Mouse (Mus musculus) NIH3T3 (cell line): ENCODE results near the gene Zfp148.
A peak's percentile ranks its signal among the peaks of the same experiment; 100 is the strongest.
"Not testable (repeated sequence)": the region's sequence is repeated elsewhere in the genome, so short reads cannot be mapped to it uniquely, and the experiment has no call there.

ENCODE experiments used
- DNase-seq: peaks from one replicate; pipeline ENCODE4 v3.0.0-alpha.2; 2012; ENCODE audit warnings: low read depth

The Zfp148 gene

DNA sequence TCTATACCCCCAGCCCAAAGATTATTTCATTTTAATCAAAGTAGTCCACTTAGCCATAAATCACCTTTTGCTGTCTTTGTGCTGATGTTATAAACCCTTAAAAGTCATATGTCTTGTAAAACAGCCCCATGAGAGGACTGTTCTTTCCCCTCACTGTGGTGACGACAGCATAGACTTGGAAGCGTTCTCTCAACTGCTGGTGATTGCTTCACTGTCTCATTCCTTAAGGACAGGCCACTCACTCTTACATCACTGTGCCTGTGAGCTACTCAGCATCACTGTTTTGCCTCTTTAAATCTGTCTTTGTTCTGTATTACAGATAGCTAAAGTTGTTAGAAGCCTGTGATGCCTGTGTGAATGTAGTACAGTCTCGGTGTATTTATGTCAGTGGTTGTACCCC lies 80.8 kb downstream of the Zfp148 start:
- peak; percentile 59 for DNase-seq

DNA sequence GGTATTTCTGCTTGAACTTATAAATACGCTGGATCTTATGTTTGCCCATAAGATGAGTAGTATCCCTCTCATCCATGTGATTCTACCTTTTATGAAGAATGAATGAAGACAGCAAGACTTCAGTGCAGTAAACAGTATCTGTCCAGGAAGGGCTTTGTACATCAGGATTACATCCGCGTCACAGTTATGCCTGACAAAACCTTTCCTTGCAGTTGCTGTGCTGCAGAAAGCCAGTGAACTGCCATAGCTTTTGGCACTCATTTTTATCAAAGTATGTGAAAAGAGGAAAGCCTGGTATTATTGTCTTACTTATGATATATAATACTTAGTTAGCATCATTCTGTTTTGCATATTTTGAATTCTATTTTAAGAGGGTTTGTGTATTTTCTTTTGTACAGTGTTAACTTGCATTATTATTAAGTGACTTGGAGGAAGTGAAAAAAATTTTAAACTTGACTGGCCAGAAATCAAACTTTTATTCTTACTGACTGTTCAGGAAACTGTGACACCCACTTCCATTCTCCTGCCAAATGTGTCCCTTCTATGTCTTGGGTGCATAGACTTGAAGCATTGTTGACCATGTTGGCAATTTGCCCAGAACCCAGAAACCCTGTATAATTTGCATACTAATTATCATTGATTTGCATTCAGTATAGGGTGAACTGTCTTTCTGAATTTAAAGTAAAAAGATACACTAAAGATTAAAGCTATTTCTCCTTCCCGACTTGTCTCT lies 84.0 kb downstream of the Zfp148 start:
- no peak for DNase-seq

DNA sequence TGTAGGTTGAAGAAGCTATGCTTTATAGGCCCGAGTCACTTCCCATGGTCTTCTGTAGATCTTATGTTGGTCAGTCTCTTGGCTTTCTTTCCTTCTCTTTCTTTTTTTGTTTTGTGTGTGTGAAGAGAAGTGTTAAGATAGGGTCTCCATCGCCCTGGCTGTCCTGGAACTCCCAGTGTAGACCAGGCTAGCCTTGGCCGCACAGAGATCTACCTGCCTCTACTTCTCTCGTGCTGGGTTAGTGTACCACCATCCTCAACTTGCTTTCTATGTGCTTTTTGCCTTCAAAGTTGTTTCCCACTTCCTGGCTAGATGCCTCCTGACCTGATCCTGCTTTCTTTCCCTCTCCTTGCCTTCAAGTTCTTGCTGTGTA lies 84.6 kb downstream of the Zfp148 start:
- no peak for DNase-seq

DNA sequence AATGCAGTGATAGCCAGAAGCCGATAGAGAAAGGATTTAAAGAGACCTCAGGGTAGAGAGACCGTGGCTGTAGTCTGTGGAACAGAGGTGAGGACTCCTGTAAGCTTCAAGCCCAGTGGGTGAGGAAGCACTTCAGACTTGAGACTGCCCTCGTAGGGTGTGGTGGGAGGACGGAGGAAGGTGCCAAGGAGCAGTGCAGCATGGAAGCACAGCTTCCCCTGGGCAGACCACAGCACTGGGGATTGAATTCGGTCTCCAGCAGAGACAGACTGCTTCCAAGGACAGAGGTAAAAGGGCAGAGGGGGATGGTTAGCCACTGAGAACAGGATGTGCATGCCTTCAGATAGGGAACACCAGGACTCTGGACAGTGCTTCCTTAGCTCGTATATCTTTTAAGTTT lies 86.8 kb downstream of the Zfp148 start:
- no peak for DNase-seq

DNA sequence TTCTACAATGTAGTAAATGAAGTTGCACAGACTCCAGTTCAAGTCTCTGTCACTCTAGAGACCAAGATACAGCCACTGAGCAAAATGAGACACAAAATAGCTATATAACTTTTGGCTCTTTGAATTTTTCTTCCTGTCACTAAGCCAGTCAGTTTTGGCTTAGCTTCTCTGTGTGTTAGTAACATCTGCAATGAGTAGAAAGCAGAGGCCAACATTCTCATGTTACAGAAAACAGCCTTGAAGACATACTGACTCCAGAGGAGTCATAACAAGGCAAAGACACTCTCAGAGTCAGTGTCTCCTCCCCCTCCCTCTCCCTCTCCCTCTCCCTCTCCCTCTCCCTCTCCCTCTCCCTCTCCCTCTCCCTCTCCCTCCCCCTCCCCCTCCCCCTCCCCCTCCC lies 89.3 kb downstream of the Zfp148 start:
- peak; percentile 70 for DNase-seq

DNA sequence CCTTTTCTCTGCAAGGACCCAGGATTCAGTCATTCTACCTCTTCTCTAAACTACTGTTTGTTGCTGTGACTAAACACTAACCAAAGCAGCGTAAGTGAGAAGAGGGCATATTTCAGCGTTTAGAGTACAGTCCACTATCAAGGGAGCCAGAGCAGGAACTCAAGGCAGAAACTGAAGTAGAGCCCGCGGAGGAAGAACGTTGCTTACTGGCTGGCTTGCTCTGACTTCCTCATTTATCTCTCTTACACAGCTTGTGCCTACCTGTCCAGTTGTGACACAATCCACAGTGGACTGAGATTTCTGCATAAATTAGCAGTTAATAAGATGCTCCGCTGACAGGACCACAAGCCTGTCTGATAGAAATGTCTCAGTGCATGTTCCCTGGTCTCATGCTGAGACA lies 93.7 kb downstream of the Zfp148 start:
- DNase-seq: no peak

DNA sequence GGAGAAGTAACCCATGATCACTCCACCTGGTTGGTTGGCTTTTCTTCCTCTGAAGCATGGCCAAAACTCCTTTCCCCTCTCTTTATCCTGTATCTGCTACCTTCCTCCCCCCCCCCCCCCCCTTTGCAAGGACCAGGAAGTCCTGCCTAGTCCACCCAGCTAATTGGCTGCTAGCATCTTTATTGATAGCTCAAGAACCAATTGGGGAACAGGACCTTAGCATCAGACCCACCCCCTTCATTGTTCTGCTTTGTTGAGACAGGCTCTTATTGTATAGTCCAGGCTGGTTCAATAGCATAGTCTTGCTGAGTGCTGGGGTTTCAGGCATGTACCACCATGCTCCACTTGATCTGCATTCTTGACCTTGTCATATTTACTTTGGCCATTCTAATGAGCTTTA lies 99.3 kb downstream of the Zfp148 start:
- no peak for DNase-seq

DNA sequence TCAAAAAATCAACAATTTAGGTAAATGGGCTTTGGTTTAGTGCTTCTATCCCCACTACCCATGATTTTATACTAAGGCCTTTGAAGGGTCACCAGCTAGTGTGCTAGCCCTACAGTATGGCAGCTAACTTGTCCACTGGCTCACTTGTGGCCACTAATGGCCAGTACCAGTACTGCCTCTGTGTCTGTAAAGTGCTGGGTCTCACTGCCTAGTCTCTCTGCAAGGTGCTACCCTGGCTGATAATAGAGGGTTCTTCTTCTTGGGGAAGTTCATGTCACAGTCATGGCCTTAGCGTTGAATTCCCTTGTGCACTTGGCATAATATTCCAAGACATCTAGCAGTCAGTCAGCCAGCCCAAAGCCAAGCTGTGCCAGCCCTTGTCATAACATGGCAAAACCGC lies 100.5 kb downstream of the Zfp148 start:
- peak; percentile 27 for DNase-seq

DNA sequence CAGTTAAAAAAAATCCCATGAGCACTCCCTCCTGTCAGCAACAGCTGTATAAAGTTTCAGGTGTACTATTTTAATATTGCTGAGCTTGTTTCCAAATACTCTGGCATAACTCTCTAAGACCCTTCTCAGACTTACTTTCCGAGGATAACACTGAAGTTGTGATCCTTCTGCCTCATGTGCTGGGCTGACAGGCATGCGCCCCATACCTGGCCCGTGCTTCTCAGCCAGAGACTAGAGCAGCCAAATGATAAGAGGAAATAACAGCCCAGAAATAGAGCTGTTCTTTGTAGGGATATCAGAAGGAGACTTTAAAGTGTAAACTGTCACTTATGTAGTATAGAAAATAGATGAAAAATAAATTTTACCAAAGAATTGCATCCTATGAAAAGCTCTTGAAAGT lies 101.7 kb downstream of the Zfp148 start:
- DNase-seq: no peak

DNA sequence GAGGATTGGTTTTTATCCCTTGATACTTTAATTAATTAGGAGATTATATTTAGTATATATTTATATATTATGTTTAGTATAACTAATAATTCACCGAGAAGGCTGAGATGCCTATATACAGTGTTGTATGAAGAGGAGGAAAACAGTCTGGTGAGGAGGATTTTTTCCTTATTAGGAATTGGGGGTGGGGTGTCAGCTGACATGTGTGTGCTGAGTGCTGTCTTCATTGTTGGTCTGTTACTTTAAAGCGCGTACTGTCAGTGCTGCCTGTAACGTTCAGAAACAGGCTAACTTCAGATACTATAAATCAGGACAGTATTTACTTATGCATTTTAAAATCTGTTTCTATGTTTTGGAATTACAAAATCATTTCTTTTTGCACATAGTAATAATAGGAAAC lies 107.1 kb downstream of the Zfp148 start:
- DNase-seq: no peak

DNA sequence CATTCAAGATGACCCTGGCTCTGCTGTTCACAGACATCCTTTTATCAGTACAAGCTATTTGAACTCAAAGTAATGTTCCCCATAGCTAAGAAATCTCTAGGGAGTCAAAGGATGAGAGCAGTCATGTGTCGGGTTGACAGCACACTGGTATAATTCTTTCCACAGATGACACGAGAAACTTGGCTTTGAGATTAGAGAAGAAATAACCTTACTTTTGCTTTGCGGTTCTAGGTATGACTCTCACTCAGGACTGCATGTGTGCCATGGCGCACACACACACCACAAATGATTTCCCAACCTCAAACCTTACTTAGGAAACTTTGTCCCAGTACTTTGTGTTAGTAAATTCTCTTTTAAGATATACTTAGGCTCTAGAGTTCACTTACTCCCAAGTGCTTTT lies 113.7 kb downstream of the Zfp148 start:
- DNase-seq: no peak

DNA sequence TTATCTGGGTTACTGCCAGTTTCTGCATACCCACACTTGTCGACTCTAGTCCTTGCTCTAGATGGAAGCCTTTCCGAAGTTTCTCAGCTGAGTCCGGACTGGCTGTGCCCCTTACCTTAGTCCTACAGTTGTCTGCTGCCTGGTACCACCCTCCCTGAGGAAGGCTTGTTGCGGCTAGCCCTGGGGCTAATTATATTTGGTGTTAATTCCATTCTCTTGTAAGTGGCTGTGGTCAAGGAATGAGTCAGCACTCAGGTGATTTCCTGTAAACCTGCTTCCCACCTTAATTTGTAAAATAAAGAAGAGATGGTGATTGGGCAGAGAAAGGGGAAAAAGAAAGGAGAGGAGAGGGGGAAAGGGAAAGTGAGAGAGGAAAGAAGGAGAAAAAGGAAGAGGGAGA lies 127.4 kb downstream of the Zfp148 start:
- DNase-seq: no peak

DNA sequence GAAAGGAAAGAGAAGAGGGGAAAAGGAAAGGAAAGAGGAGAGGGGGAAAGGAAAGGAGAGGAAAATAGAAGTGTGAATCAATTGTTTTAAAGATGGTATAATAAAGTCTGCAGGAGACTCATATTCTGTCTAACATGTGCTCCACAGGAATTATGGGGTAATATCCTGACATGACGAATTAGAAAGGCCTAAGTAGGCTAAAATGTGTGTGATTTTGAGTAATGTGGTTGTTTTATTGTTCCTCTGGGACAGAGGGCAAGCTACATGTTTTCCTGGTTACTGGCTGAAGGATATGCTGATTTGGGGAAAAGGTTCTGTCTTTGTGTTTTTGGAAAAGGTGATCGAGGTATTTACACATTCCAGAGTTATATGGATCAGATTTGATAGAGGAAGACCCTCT lies 128.6 kb downstream of the Zfp148 start:
- DNase-seq: peak; percentile 7

DNA sequence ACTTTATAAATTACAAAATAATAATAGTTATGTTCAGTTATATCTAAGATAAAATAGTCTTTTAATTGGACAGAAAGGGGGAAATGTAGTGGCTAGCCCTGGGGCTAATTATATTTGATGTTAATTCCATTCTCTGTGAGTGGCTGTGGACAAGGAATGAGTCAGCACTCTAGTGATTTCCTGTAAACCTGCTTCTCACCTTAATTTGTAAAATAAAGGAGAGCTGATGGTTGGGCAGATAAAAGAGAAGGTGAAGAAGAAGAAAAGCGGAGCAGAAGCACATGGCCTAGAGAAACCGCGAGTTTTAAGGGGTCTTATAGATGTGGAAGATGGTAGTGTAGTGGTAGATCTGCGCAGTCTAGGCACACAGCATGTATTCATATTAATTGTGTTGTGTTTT lies 130.2 kb downstream of the Zfp148 start:
- not testable (repeated sequence) for DNase-seq

DNA sequence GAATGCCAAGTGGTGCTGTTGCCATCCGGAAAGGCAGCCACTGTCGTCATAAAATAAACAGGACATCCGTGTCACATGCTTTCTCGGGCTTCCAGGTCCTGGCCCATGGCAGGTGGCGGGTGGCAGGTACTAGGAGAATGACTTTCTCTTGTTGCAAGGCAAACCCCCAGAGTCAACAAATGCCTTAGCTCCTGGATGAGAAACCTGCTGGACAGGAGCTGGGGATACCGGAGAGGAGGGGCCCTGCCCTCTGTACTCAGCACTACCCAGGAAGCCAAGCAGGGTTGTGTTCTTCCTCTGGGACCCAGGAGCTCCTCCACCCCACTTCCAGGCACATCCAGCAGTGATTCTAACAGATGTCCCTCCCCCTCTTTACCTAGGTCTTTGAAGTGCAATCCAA lies 131.9 kb downstream of the Zfp148 start:
- no peak for DNase-seq

DNA sequence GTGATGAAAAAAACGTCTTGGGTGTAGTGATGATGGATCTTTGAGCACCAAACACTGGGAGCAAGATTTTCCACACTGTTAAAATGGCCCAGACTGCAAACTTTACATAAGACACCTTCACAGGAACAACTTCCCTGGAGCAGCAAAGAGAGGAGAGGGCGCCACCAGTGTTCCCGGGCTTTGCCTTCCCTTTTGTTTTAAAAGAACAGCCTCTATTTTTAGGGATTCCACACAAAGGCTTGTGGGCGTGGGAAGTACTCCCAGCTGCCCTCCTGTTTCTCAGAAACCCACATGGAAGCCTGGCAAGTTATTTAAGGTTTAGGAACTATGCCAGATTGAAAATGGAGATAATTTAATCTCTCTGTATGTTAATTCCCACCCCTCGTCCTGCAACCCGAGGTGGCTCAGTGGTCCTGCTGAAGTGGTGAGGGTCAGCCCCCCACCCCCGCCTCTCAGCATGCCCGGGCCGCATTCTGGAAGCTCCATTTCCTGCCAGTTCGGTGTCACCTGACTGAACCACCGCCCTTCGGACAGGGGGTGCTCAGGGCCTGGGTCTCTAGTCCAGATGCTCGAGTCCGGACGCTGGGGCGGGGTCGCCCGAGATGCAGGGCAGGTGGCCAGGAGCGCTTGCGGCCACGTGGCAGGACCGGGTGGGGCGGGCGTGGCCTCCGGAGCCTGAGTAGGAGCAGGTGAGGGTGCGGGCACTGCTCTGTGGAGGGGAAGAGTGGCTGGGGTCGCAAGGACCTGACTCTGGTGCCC lies 136.3 kb downstream of the Zfp148 start, which contains the start of gene Slc12a8:
Gene Slc12a8 (plus strand): TSS at position 522 of the 759 bp plus-strand sequence.
- no peak for DNase-seq

DNA sequence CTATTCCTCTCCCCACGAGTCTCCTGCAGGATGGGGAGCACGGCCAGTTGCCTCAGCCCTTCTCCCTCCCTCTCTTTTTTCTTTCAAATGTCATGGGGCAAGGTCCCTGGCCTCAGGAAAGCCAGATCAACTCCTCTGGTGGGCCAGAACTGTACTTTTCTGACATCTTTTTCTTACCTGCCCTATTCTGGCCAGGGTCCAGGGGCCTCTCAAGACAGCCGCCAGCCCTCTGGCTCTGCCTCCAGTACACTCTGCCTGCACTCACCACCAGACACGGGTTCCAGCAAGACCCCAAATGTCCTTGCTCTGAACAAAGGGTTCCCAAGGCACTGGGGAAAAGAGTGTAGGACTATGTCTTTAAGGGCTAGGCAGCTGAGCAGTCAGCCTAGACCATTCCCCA lies 137.0 kb downstream of the Zfp148 start:
- DNase-seq: no peak

DNA sequence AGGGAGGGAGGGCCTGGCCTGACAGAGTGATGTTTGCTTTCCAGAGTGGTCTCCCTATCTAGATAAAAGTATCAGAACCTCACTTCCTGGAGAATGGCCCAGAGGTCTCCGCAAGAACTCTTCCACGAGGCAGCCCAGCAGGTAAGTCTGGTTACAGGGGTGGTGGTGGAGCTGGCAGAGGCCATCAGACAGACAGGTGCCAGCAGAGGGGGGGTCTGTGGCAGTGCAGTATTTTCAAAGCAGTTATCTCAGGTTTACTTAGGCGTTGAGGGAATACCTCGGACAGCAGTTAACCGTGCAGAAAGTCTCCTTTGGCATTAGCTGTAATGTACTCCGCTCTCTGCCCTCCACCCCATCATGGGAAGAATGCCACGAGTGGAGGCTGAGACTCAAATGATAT lies 137.6 kb downstream of the Zfp148 start:
- no peak for DNase-seq

DNA sequence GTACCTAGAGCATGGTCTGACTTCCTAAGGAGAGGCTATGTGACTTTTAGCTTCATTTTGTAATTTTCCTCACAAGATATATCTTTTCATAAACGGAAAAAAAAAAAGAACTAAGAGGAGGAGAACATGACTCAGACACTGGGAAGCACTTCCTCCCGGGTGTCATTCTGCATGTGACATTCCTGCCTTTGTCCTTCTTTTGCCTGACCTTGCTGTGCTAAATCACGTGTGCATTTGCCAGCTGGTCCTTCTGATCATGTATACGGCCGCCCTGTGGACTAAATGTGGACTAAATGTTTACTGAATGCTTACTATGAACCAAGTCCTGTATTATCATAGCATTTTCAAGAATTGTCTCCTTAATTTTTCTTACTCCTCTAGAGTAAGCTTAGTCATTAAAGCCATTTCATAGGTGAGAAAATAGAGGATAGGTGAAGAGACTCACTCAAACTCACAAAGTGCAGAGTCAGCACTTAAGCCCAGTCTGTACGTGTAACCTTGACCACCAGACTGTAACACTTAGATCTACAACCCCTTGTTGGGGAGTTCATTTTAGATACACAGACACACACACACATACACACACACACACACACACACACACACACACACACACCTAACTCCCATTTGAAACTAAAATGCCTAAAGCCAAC lies 139.4 kb downstream of the Zfp148 start:
- no peak for DNase-seq

DNA sequence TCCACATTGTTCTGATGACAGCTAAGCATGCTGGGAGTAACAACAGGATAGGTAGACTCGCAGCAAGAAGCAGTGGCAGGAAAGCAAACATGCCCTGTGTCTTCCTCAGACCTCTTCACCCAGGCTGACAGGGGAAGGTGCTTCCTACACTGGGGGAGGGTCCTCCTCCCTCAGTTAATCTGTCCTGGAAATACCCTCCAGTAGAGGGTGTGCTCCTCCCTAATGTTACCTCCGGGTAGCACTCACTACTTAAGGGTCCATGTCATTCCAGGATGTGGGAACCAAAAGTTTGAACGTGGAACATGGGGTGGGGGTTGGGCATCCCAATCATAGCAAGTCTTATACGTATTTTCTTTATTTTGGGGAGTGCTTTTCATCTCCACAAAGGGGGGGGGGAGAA lies 141.9 kb downstream of the Zfp148 start:
- DNase-seq: no peak

DNA sequence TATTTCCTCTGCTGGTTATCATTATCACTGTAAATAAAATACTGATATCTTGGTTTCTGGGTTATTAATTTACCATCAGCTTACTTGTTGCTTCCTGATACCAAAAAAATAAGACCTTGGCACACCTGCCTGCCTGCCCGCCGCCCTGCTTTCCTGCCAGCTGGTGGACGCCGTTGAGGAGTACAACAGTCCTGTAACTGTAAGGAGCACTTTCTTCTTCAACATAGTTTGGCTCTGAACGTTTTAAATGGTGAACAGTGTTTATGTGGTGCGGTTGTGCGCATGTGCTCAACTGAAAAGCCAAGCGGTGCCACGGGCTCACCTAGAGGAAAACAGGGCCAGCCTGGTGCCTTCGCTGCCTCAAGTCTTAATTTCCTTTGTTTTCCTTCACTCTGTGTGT lies 142.9 kb downstream of the Zfp148 start:
- DNase-seq: no peak

DNA sequence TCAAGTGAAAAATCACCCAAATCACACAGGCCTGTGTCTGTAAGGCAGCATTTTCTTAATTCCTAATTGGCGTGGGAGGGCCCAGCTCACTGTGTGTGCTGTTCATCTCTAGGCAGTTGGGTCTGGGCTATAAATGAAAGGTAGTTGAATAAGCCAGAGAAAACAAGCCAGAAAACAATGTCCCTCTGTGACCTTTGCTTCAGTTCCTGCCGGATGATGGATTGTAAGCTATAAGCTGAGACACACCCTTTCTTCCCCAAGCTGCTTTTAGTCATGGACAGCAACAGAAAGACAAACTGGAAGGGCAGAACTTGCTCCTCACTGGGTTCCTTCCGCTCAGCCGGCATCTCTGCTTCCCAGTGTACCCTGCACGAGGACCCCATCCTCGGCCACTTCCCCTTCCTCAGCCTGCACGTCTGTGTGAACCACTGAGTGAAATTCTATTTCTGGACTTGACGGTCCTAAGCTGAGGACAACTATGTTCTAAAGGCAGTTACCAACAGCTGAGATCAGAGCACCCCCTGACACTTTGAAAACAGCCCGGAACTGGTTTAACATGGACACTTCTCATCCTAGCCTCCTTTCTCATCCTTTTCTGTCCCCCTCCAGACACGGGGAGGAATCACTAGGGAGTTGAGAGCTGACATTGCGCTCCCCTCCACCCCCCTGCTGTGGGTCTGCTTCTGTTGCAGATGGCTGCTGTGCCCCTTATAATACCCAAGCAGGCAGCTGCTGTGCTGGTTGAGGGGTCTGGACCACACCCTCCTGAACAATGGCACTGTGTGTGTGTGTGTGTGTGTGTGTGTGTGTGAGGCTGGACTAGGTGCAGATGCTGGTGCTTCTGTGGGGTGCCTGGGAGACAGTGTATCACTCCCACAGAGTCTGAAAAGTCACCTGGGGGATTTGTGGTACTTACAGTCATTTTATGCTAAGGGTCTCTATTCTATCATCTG lies 149.1 kb downstream of the Zfp148 start:
- peak; percentile 31 for DNase-seq
